Mouse (Mus musculus): ENCODE results near the gene Dna2.

GRCm38 (mm10) chr10:62901826-62902225 lies 45.0 kb upstream of the Dna2 start:
- TF ChIP-seq POLR2A (IDR thresholded peaks at IDR 0.05; ENCODE audit: low read depth, low read length) = no peak
- no peak for TF ChIP-seq CTCF (IDR thresholded peaks at IDR 0.05; ENCODE audit: borderline replicate concordance, insufficient read depth, low read length)

Data from embryonic fibroblast, embryonic 13.5 days (primary cell).